Mouse (Mus musculus): ENCODE measurements around the gene Ddx39. TPM values are rescaled to one million over a fixed set of nuclear protein-coding genes. Genes with fewer than 3 reads are reported as not detected.

Ddx39 gene
- total and polyA plus RNA-seq, 2 experiments from 2014 or later: 79.3 to 95.7 TPM

DNA sequence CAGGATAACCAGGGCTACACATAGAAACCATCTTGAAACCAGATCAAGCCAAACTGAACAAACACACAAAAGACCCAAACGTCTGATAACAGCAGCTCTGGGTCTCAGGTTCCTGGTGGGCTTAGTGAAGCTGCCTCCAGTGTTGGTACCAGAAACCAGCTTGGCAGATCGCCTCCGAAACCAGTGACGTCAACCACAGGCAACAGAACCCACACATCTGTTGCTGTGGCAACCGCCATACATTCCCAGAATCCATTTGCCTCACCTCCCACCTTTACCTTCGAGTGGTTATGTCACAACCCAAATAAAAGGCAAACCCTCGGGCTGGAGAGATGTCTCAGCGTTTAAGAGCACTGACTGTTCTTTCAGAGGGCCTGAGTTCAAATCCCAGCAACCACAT is 7.4 kb upstream of the Ddx39 start:
- DNase-seq (ENCODE audit: low spot score) (no peak), ATAC-seq (ENCODE audit: insufficient read depth, low read depth) (no peak)
- Histone ChIP-seq H3K9me3 (replicated peaks; ENCODE audit: control insufficient read depth, low read length) (no peaks in the 10 kb centered on the region), H3K27ac (ENCODE audit: low read depth) (no peak overlapping the region), H3K27me3 (ENCODE audit: control insufficient read depth, insufficient read depth, low read length) (no peaks in the 10 kb centered on the region), H3K36me3 (replicated peaks; ENCODE audit: control insufficient read depth, insufficient read depth, low read length) (no peaks in the 10 kb centered on the region), H3K4me3 (ENCODE audit: low read depth, low read length) (no peak overlapping the region), H3K9ac (replicated peaks; ENCODE audit: low read depth, low read length) (no peak overlapping the region), H3K4me2 (ENCODE audit: low read depth, low read length) (no peak overlapping the region), H3K4me1 (ENCODE audit: control insufficient read depth, insufficient read depth) (no peaks in the 10 kb centered on the region)
- TF ChIP-seq CTCF (IDR thresholded peaks at IDR 0.05; ENCODE audit: low read depth) (no peak), EP300 (IDR thresholded peaks at IDR 0.05; ENCODE audit: low read depth) (no peak)
- WGBS: 71% methylated on average over 8 of the region's 8 CpGs

DNA sequence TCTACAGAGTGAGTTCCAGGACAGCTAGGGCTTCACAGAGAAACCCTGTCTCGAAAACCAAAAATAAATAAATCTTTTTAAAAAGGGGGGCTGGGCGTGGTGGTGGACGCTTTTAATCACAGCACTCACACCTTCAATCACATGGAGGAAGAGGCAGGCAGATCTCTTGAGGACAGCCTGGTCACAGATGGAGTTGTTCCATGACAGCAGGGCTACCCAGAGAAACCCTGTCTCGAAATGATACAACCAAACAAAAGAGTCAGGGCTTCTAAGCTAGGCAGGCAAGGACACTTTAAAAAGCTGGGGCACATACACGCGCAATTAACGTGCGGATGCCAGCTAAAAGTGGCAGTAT is 324 bp upstream of the Ddx39 start:
- Histone ChIP-seq H3K36me3 (replicated peaks; ENCODE audit: control insufficient read depth, insufficient read depth, low read length) (peaks cover 6% of the 10 kb centered on the region), H3K4me3 (ENCODE audit: low read depth, low read length) (peak overlapping the region; percentile 93), H3K27ac (ENCODE audit: low read depth) (peak overlapping the region; percentile 27), H3K9ac (replicated peaks; ENCODE audit: low read depth, low read length) (no peak overlapping the region), H3K4me1 (ENCODE audit: control insufficient read depth, insufficient read depth) (peaks cover 20% of the 10 kb centered on the region), H3K9me3 (replicated peaks; ENCODE audit: control insufficient read depth, low read length) (no peaks in the 10 kb centered on the region), H3K4me2 (ENCODE audit: low read depth, low read length) (peak overlapping the region; percentile 37), H3K27me3 (ENCODE audit: control insufficient read depth, insufficient read depth, low read length) (no peaks in the 10 kb centered on the region)
- WGBS: 18% methylated on average over 8 of the region's 8 CpGs
- TF ChIP-seq CTCF (IDR thresholded peaks at IDR 0.05; ENCODE audit: low read depth) (no peak), EP300 (IDR thresholded peaks at IDR 0.05; ENCODE audit: low read depth) (no peak)
- ATAC-seq (ENCODE audit: insufficient read depth, low read depth): no peak
- DNase-seq (ENCODE audit: low spot score): no peak

DNA sequence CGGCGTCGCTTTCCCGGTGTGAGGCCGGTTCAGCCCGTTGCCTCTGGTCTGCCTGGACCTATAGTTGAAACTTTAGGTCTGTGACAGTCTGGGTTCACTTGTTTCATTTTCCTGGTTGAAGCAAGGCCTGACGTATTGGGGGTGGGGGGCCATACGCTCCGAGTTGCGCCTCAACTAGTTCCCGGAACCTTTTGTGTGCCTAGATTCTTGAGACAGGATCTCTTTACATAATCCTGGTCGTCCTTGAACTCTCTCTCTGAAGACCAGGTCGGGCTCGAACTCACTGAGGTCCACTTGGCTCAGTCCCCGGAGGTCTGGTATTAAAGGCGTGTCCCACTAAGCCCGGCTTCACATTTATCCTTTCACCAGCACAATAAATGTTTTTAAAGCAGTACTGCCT is 794 bp downstream of the Ddx39 start:
- under 1% methylated on average over 17 of the region's 17 CpGs for WGBS
- Histone ChIP-seq H3K27me3 (ENCODE audit: control insufficient read depth, insufficient read depth, low read length) (no peaks in the 10 kb centered on the region), H3K36me3 (replicated peaks; ENCODE audit: control insufficient read depth, insufficient read depth, low read length) (peaks cover 17% of the 10 kb centered on the region), H3K4me2 (ENCODE audit: low read depth, low read length) (peak overlapping the region; percentile 80), H3K4me1 (ENCODE audit: control insufficient read depth, insufficient read depth) (peaks cover 20% of the 10 kb centered on the region), H3K27ac (ENCODE audit: low read depth) (peak overlapping the region; percentile 93), H3K4me3 (ENCODE audit: low read depth, low read length) (peak overlapping the region; percentile 93), H3K9me3 (replicated peaks; ENCODE audit: control insufficient read depth, low read length) (no peaks in the 10 kb centered on the region), H3K9ac (replicated peaks; ENCODE audit: low read depth, low read length) (peak overlapping the region; percentile 82)
- no peak for TF ChIP-seq EP300 (IDR thresholded peaks at IDR 0.05; ENCODE audit: low read depth)
- TF ChIP-seq CTCF (IDR thresholded peaks at IDR 0.05; ENCODE audit: low read depth): no peak
- ATAC-seq (ENCODE audit: insufficient read depth, low read depth): no peak
- no peak for DNase-seq (ENCODE audit: low spot score)

DNA sequence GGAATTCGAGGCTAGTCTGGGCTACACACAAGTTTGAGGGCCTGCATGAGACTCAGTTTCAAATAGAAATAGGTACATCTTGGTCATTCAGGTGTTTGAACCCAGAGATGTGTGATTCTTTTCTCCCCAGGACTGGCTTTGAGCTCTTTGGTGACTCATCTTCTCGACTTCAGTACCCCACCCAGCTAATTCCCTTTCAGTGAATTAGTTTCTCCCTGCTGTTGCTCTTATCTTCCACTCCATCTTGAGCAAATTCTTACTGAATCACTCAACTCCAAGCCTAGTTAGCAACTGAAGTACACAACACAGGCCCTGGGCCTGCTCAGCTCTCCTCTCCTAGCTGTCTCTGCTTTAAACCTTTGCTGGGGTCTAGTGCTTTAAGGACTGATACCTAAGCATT is 1.6 kb downstream of the Ddx39 start:
- TF ChIP-seq EP300 (IDR thresholded peaks at IDR 0.05; ENCODE audit: low read depth) (no peak), CTCF (IDR thresholded peaks at IDR 0.05; ENCODE audit: low read depth) (no peak)
- H3K9me3 ChIP-seq (replicated peaks; ENCODE audit: control insufficient read depth, low read length): no peaks in the 10 kb centered on the region
- H3K4me3 ChIP-seq (ENCODE audit: low read depth, low read length): peak overlapping the region; percentile 93; the same call in 1 of the 2 replicates
- 0 out of 2 replicates have a peak overlapping the region, but pooled peaks have one; percentile 82 for H3K9ac ChIP-seq (replicated peaks; ENCODE audit: low read depth, low read length)
- DNase-seq (ENCODE audit: low spot score): no peak
- peak overlapping the region; percentile 80 for H3K4me2 ChIP-seq (ENCODE audit: low read depth, low read length)
- no peak for ATAC-seq (ENCODE audit: insufficient read depth, low read depth)
- H3K27me3 ChIP-seq (ENCODE audit: control insufficient read depth, insufficient read depth, low read length): no peaks in the 10 kb centered on the region
- no peak overlapping the region for H3K27ac ChIP-seq (ENCODE audit: low read depth)
- peaks cover 25% of the 10 kb centered on the region for H3K36me3 ChIP-seq (replicated peaks; ENCODE audit: control insufficient read depth, insufficient read depth, low read length)
- H3K4me1 ChIP-seq (ENCODE audit: control insufficient read depth, insufficient read depth): peaks cover 20% of the 10 kb centered on the region
- 48% methylated on average over 2 of the region's 2 CpGs for WGBS

DNA sequence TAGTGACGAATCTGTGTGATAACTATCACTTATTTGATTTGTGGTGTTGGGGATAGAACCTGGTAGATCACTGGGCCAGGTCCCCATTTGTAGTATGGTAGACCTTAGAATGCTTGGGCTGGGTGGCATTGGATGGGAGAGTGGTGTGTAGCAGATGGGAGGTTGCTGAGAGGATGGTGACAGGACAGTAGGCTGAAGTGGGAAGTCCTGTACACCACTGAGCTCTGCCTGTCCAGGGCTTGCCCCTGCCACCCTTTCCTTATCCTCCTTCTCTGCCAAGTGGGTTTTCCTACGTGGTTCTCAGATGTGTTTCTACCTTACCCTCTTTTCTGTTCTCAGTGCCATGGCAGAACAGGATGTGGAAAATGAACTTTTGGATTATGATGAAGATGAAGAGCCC is 4.1 kb downstream of the Ddx39 start:
- Histone ChIP-seq H3K36me3 (replicated peaks; ENCODE audit: control insufficient read depth, insufficient read depth, low read length) (peaks cover 50% of the 10 kb centered on the region), H3K4me1 (ENCODE audit: control insufficient read depth, insufficient read depth) (peaks cover 20% of the 10 kb centered on the region), H3K4me2 (ENCODE audit: low read depth, low read length) (no peak overlapping the region), H3K4me3 (ENCODE audit: low read depth, low read length) (no peak overlapping the region), H3K27me3 (ENCODE audit: control insufficient read depth, insufficient read depth, low read length) (no peaks in the 10 kb centered on the region), H3K9me3 (replicated peaks; ENCODE audit: control insufficient read depth, low read length) (no peaks in the 10 kb centered on the region), H3K27ac (ENCODE audit: low read depth) (no peak overlapping the region), H3K9ac (replicated peaks; ENCODE audit: low read depth, low read length) (no peak overlapping the region)
- TF ChIP-seq EP300 (IDR thresholded peaks at IDR 0.05; ENCODE audit: low read depth) (no peak), CTCF (IDR thresholded peaks at IDR 0.05; ENCODE audit: low read depth) (no peak)
- WGBS: 73% methylated on average over 2 of the region's 2 CpGs
- DNase-seq (ENCODE audit: low spot score) (no peak), ATAC-seq (ENCODE audit: insufficient read depth, low read depth) (no peak)

DNA sequence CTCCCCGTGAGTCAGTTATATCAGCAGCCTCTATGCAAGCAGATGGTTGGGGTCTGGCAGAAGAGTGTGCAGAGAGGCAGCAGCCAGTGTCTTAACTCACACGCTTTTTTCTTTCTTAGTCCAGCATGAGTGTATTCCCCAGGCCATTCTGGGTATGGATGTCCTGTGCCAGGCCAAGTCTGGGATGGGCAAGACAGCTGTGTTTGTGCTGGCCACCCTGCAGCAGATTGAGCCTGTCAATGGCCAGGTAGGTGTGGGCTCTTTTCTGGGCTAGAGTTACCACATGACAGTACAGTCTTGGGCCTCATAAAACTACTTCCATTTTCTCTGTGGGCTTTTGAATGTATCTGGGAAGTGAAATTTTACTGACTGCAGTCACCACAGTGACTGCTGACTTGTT is 4.7 kb downstream of the Ddx39 start:
- 76% methylated on average over 2 of the region's 2 CpGs for WGBS
- H3K4me1 ChIP-seq (ENCODE audit: control insufficient read depth, insufficient read depth): peaks cover 20% of the 10 kb centered on the region
- H3K4me3 ChIP-seq (ENCODE audit: low read depth, low read length): no peak overlapping the region
- H3K27me3 ChIP-seq (ENCODE audit: control insufficient read depth, insufficient read depth, low read length): no peaks in the 10 kb centered on the region
- no peak for ATAC-seq (ENCODE audit: insufficient read depth, low read depth)
- no peaks in the 10 kb centered on the region for H3K9me3 ChIP-seq (replicated peaks; ENCODE audit: control insufficient read depth, low read length)
- no peak overlapping the region for H3K4me2 ChIP-seq (ENCODE audit: low read depth, low read length)
- no peak for DNase-seq (ENCODE audit: low spot score)
- H3K27ac ChIP-seq (ENCODE audit: low read depth): no peak overlapping the region
- TF ChIP-seq CTCF (IDR thresholded peaks at IDR 0.05; ENCODE audit: low read depth) (no peak), EP300 (IDR thresholded peaks at IDR 0.05; ENCODE audit: low read depth) (no peak)
- H3K9ac ChIP-seq (replicated peaks; ENCODE audit: low read depth, low read length): no peak overlapping the region
- peaks cover 57% of the 10 kb centered on the region for H3K36me3 ChIP-seq (replicated peaks; ENCODE audit: control insufficient read depth, insufficient read depth, low read length)

Measured in heart, postnatal 0 days (tissue).